Comparison of ENCODE assay signal across 9 mouse cellular contexts in the genomic region with DNA sequence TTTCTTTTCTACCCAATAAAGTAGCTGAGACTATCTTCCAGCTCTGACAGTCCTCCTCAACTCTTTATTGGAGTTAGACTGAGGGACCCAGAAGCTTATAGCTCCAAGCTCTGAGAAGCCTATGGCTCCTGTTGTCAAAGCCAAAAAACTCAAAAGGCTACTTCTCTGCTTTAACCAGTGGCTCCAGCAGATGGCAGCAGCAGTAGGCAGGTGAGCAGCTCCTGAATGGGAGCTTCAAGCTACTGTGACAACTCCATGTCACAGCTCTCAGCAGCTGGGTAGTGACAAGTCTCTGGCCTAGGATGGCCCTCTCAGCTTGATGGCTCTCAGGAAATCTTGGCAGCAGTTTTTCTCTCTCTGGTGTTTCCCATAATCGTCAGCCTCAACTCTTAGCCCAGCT. TPM values are rescaled to one million over a fixed set of nuclear protein-coding genes. Genes with fewer than 3 reads are reported as not detected.
A peak's percentile ranks its signal among the peaks of the same experiment; 100 is the strongest.
DNase-seq lines count a peak whose midpoint lies in the region; TF ChIP-seq lines count a peak whose summit lies in the region.
"Had no signal": no experiment of that assay in that cellular context is flagged by ENCODE, and none has a peak within 500 bp of the region (broad histone marks: within the 10 kb centered on the region; RNA-seq: fewer than 3 reads in every experiment).

No protein-coding gene starts in this region.

- intact Hi-C loops in gastrocnemius, adult 2 months (cut with DNase I): loop anchor here (5.0 kb wide), 1 partner anchor 111 kb away; no protein-coding TSS in a partner anchor

- no peak overlapping the region for H3K4me3 ChIP-seq in gastrocnemius, adult 2 months
- H3K4me3 ChIP-seq in limb, embryonic 10.5 days: no peak overlapping the region
- H3K4me3 ChIP-seq: embryonic facial prominence, embryonic 15.5 days had no signal

- no peaks in the 10 kb centered on the region for H3K4me1 ChIP-seq in limb, embryonic 10.5 days
- H3K4me1 ChIP-seq: embryonic facial prominence, embryonic 15.5 days had no signal

- no peaks in the 10 kb centered on the region for H3K9me3 ChIP-seq in limb, embryonic 10.5 days (replicated peaks)
- H3K9me3 ChIP-seq: embryonic facial prominence, embryonic 15.5 days had no signal

- peak; percentile 88 for TF ChIP-seq CTCF in gastrocnemius, adult 2 months (IDR thresholded peaks at IDR 0.05)

- H3K36me3 ChIP-seq in limb, embryonic 10.5 days: no peaks in the 10 kb centered on the region
- H3K36me3 ChIP-seq: embryonic facial prominence, embryonic 15.5 days had no signal

- WGBS in limb, embryonic 10.5 days: 20% methylated on average over 1 of the region's 1 CpGs

- no peak overlapping the region for H3K27ac ChIP-seq in gastrocnemius, adult 2 months
- no peak overlapping the region for H3K27ac ChIP-seq in limb, embryonic 10.5 days
- H3K27ac ChIP-seq: embryonic facial prominence, embryonic 15.5 days had no signal

- peak; percentile 28 for DNase-seq in 3134 (ENCODE audit: extremely low read depth, insufficient read length, low spot score)
- peak; percentile 55 for DNase-seq in Muller cell, postnatal 12 days (ENCODE audit: inconsistent ontology term)
- peak; percentile 86 to 87 for DNase-seq in cerebellum, postnatal 10 days
- DNase-seq in gastrocnemius, adult 2 months: peak; percentile 74
- DNase-seq in kidney, adult 18-20 months: peak; percentile 83
- DNase-seq in limb, embryonic 10.5 days (ENCODE audit: low spot score): peak; percentile 70
- peak; percentile 63 for DNase-seq in neural tube, embryonic 10.5 days (ENCODE audit: extremely low spot score, low spot score)
- DNase-seq in testis, postnatal 10 days (ENCODE audit: low spot score): peak; percentile 87

- H3K27me3 ChIP-seq in limb, embryonic 10.5 days (ENCODE audit: low read depth, poor library complexity, severe bottlenecking): no peaks in the 10 kb centered on the region
- H3K27me3 ChIP-seq: embryonic facial prominence, embryonic 15.5 days had no signal

RNA-seq across cellular contexts. Expression of gene Mmp17, which starts 27.1 kb away (rescaled TPM):
- total RNA-seq in gastrocnemius, adult 2 months (2021): under 1 TPM; 0.26 to 0.39 TPM
- polyA plus RNA-seq in limb, embryonic 10.5 days (2016; fragmentation: Nextera tagmentation; extraction: Ambion mirVana): 1.4 and 1.5 TPM in 2 replicates

RNA-seq across cellular contexts. Expression of gene Zfp11, which starts 58.8 kb away (rescaled TPM):
- total RNA-seq in gastrocnemius, adult 2 months (2021): 1 to 10 TPM; 1.8 to 2.4 TPM
- polyA plus RNA-seq in limb, embryonic 10.5 days (2016; fragmentation: Nextera tagmentation; extraction: Ambion mirVana): 5.9 and 7.0 TPM in 2 replicates

Comparison
In these comparisons a context has a peak if more than half of its experiments do, and no peak if none do; other contexts are left out.
1. DNase-seq: peak in every context shown above with its lines; median percentile 87 in testis, postnatal 10 days; 86 in cerebellum, postnatal 10 days; 83 in kidney, adult 18-20 months; 74 in gastrocnemius, adult 2 months; 70 in limb, embryonic 10.5 days; 63 in neural tube, embryonic 10.5 days; 55 in Muller cell, postnatal 12 days; 28 in 3134.